Mouse (Mus musculus): ENCODE data around the gene Cnih2.

Gene Cnih2

DNA sequence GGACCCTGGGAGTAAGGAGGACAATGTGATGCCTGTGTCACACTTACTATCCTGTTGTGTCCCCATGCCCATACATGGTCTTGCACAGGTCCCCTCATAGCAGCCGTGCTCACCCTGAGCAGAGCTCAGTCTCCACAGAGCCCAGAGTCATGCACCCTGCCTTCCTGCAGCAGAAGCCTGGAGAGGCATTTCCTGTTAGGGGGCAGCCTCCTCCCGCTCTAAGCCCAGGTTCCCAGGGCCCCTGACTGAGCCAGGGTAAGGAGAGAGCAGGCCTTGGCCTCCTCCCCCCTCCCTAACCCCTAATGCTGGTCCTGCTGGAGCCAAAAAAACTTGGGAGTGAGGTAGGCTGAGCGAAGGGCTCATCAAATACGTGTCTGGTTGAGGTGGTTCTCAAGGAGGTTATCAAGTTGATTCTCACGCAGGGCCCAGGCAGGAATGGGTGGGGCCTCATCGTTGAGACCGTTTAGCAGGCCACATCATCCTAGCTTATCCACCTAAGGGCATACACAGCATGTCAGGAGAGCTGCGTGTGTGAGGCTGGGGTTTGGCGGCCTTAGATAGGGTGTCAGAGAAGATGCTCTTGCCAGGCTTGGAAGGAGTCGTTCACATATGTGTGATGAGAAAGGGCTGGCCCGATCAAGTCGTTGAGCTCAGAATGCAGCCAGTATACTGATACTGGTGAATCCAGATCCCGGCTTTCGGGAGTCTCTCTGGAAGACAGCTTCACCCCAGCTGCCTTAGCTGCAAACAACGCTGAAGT, 31.1 kb downstream of the Cnih2 start:
- DNase-seq: no peak

DNA sequence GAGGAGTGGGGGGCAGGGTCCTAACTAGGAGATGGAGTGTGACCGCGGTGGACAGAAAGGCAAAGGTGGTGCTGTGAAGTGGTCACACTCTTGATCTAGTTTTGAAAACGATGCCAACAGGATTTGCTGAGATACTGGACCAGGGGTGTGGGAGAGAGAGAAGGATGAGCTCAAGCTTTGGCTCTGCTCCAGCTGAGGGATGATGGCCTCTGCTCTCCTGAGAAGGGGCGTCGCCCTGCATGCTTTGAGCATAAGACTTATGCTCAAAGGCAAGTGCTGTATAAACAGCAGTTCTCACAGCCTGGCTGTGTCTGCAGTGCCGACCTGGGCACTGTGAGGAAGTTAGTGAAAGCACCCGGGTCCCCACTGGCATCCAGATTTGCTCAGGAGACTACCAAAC, 33.2 kb downstream of the Cnih2 start:
- no peak for DNase-seq

DNA sequence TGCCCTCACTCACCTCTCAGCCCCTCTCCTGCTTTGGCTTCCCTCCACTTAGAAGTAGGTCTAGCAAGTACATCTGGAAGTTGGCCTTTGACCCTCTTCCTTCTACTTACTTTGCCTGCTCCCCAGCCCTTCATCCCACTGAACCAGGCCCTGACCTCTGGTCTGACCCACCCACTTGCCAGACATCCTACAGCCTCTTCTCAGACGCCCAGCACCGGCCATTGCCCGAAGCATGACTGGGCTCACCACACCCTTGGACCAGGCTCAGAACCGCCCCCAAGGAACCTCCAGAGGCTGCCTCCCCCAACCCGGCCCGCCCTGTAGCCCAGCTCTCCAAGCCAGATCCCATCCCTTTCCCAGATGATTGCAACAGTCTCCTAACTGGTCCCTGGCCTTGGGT, 35.9 kb downstream of the Cnih2 start:
- no peak for DNase-seq

DNA sequence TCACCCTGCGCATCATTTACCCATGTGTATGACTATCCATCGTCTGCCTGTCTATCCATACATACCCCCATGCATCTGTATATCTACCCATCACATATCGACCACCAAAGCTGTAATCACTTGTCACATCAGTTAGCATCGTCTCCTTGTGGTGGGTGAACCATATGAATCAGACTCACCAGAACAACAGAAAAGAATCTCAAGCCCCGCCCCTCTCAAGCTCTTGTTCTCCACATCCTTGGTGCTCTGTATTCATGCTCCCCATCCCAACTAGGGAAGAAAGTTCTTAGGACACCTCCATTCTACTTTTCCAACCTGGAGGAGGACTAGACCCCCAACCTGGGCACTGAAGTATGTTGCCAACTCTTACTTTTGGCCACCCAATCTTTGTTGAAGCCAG, 36.3 kb downstream of the Cnih2 start:
- DNase-seq: no peak

DNA sequence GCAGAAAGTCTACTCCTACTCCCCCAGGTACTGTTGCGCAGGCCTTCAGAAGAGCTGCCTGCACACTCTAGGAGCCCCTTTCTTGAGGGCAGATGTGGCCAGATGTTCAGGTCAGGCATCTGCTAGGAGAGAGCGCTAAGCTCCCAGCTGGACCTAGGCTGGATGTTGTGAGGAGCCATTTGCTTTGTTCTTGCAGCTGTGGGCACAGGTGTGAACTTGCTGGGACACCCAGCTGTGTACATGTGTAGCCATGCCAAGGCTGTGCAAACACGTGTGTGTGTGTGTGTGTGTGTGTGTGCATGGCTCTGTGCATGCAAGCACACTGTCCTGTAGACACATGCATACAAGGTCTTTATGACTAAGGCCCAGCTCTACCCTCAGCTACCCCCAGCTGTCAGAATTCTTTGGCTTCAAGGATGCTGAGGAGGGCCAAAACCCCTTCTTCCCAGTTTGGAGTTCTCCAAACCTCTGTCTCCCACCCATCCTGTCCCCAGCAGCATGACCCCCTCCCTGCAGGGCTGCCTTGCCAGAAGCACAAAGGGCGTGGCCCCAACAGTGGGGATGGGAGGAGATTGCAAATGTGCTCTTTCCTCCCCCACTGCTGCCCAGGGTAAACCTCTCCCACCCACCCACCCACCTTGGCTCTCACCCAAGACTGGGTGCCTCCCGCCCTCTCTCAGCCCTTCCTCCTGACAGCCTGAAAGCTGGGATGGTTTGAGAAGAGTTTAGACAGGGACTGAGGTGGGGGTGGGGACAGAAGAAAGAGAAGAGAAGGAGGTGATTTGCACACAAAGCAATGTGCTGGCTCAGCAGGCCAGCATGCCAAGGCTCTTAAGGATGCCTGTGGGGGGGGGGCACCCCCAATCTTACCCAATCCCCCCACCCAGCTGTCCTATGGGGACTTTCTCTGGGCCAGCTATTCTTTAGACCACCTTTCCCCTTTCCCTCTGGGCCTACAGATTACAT, 37.7 kb downstream of the Cnih2 start:
- no peak for DNase-seq

DNA sequence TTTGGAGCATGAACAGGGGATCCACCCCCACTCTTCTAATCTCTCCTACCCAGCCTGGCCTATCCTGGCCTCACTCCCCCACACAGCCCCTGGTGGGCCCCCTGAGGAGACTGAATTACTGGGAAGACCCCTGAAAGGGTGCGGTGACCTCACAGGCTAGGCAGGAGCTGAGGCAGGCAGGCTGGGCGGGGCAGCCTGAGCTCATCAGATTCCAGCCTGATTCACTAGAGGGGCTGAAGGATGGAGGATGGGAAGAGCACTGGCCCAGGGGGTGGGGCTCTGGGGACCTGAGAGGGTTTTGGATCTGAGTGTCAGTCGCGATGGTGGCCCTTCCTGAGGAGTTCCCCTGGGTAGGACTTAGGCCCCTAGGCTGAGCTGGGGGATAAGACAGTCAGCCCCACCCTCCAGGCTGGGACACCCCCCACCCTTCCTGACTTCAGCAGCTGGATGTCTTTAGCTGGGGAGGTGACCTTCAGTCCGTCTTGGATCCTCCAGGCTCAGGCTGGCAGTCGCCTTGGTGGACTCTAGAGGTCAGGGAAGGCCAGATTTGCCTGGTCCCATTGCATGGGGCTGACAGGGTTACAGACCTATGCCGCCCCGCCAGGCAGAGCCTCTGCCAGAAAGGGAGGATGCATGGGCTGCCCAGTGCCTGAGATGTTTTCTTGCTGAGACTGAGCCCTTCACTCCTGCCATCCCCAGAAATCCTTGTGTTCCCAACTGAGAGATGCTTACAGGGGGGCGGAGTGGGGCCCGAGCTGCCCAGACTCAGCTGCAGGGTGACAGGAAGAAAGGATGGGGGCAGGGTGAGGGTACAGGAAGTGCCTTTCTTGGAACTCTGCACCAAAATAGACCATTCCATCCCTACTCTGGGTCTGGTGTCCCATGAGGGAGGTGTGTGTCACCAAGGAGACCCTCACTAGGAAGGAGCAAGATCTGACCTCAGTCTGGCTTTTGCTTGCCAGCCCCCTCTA, 39.2 kb downstream of the Cnih2 start:
- DNase-seq: no peak

DNA sequence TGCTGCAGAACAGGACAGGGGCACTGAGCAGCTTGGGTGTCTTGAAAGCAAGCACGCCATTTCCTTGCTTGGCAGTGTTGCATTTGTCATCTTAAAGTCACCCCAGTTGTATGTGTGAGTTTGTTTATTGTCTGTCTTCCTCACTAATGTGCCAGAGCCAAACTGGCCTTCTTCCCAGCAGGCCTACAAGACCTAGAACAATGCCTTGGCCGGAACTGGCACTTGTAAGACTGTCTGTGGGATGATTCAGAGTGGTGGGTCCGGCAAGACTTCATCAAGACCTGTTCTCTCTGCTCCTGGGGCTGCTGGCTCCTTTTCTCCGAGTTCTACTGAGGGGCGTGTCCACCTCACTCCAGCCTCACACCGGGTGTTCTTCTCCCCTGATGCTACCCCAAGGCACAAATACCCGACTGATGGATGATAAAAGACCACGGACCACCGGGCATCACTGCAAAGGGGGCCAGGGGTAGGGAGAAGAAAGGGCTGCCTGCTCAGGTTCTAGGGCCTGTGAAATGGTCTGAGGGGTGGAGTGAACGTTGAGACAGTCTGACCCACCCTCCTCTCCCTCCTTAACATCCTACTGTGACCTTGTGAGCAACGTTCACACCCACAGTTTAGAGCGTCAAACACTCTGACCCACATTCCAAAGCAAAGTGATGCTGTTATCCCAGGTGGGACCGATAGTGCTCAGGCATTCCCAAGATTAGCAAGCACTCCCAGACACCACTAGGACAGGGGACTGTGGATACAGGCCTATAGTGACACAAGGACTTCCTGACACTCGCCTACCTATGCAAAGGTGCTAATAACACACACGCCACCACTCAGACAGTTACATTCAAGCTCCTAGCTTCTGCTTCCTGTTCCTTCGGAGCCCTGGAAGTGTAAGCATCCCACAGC, 40.2 kb downstream of the Cnih2 start:
- DNase-seq: no peak

DNA sequence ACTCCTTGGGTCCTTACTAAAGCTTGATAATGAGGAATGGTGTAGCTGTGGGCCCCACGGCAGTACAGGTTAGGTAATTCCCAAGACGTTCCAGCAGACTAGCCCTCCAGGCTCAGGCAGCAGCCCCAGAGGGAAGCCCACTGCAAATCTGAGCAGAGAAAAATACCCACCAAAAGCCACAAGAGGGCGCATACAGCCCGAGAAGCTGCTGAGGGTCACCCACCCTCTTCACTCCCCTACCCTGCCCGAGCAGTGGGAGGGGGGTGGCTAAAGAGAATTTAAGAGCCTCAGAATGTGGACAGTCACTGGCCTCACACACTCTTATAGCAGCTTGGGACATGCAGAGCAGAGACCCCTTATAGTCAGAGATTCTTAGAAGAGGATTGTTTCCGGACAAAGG, 42.1 kb downstream of the Cnih2 start:
- peak; percentile 42 for DNase-seq

DNA sequence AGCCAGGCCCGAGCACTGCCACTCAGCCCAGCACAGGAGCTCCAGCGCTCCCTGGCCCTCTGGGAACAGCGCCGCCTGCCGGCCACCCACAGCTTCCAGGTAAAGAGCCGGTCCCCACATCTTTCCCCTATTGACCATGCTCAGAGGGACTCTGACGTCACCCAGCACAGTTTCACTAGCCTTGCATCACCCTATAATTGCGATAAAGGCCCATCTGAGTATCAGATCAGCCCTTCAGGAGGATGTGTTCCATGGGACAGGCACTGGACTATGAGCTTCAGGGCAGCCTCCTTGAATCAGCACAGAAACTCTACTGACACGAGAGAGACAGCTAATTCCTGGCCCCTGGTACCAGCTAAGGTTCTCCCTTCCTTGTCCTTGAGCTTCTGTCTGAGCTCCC, 44.4 kb downstream of the Cnih2 start:
- peak; percentile 36 for DNase-seq

DNA sequence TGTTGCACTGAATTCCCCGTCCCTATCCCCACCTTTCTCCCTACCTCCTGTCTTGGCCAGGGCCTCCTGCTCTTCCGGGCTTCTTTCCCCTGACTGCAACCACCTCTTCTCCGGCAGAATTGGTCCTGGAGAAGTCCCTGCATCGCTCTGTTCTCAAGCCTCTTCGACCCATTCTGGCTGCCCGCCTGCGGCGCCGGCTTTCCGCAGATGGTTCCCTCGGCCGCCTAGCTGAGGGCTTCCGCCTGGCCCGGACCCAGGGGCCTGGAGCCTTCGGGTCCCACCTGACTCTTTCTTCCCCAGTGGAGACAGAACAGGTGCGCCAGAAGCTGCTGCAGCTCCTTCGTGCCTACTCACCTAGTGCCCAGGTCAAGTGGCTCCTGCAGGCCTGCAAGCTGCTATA, 45.5 kb downstream of the Cnih2 start:
- DNase-seq: no peak

DNA sequence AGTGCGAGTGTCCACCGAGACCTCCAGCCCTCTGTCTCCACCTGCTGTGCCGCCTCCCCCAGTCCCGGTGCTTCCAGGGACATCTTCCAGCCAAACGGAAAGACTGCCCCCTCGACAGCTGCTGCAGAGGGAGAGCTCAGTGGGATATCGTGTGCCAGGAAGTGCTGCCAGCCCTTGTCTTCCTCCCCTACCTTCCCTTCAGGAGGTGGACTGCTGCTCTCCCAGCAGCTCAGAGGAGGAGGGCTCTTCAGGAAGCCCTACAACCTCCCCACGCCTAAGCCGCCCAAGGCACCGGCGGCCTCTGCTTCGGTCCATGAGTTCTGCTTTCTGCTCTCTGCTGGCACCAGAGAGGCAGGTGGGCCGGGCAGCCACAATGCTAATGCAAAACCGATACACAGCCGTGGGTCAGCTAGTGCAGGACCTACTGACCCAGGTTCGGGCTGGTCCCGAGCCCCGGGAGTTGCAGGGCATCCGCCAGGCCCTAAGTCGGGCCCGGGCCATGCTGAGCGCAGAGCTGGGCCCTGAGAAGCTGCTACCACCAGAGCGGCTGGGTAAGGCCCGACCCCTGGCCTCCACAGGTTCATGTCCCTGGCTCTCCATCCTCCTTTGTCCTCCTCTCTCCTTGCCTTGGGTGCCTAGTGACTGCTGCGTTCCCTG, 46.0 kb downstream of the Cnih2 start:
- no peak for DNase-seq

DNA sequence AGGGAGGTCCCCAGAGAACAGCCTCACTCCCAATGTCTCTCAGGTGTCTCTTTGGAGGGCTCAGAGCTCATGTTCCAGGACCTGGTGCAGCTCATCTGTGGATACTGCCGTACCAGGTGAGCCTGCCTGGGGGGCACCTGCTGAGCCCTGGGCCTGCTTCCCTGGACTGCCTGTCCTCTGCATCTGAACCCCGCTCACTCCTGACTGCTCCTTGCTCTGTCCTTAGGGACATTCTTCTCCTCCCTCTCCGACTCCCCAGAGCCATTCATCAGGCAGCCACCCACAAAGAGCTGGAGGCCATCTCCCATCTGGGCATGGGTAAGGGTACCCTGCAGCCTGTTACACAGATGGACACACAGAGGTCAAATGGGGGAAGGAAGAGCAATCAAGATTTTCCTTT, 46.8 kb downstream of the Cnih2 start:
- no peak for DNase-seq

DNA sequence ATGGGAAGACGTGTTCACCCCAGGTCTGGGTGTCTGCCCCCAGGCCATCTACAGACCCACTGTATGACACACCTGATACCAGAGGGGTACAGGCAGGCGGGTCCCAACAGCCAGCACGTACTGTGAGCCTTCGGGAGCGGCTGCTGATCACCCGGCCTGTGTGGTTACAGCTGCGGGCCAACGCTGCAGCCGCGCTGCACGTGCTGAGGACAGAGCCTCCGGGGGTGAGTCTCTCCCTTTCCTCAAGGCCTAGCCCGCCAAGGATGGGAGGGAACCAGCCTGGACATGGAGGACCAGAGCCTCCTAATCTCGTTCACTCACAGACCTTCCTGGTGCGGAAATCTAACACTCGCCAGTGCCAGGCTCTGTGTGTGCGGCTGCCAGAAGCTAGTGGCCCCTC, 47.3 kb downstream of the Cnih2 start:
- DNase-seq: no peak

DNA sequence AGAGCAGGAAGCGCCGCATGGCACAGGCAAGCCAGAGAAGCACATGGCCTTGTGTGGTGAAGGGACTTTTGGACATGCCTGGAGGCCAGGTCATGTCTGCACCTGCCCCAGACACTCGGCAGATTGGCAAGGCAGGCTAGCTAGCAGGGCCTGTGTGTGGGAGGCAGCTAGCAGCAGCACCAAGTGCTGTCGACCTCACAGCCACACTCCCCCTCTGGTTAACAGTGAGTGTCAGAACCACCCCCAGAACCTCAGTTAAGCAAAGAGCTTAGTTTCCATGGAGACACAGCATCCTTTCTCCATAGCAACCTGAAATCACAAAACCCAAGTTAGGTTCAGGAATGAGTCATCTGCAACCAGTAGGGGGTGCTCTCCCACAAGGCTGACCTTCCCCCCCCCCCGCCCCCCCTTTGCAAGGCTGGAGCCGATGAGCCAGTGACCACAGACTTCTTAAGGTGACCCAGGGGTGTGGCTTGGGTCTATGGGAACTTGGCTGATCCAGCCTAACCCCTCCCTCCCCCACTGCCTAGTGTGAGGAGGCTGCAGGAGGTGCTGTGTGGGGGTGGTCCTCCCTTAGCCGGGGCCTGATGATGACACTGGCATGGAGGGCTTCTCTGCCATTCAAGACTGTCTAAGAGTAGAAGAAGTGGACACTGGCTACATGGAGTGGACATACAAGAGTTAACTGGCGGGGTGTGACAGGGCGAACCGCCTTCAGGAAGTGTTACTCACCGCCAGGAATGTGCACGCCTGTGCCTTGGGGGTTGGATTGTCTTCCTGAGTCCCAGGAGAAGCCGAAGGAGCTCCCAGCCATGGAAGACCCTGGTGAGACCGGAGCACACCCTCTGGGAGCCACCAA, 48.0 kb downstream of the Cnih2 start, which contains the start of gene Rin1:
Rin1 (plus strand) TSS at position 435 of the 859 bp plus-strand sequence.
- DNase-seq: no peak

DNA sequence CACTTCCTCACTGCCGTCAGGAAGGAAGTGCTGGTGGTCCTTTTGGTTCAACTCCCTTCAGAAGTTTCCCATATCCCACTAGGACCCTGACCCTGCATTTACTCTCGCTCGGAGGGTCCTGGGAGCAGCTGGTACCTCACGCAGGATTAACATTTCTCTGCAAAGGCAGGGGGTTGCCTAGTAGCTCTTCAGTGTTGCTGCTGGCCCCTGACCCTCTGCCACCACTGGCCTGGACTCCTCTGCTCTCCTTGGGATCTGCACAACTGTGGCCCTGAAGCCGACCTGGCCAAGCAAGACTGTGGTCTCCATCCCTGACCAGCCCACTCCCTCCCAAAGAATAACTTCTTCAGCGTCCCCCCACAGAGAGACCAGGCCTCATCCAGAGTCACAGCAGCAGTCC, 49.0 kb downstream of the Cnih2 start:
- DNase-seq: no peak

DNA sequence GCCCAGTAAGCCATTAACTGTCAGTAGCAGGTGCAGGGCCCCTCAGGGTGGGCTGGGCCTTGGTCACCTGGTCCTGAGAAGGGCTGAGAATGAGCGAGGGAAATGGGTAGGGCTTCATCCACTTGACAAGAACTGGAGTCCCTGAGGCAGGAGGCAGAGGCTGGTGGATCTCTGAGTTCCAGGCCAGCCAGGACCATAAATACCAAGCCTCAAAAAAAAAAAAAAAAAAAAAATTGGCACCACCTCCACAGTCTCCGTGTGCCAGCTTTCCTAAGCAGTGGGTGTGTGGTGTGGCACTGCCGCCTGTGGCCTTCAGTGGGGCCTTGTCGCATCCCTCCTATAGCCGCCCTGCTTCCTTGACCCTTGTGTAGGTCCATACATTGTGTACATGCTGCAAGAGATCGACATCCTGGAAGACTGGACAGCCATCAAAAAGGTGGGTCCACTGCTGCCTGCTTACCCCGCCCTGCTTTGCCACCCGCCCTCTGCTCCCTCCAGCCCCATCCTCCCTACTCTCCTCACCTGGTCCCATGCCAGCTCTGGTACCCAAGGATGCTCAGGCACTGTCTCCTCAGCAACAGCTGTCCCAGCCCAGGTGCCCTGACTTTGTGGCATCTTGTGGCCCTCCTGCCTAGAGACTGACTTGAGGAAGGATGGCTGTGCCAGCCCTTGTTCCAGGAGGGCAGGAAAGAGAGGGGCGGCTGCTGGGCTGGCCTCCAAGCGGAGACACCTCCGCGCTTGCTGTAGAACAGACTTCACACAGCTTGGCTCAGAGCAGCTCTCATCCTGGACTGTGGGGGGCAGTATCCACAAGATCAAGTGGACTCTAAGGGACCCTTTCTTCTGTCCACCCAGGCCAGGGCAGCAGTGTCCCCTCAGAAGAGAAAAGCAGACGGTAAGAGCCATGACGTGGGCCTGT, 49.9 kb downstream of the Cnih2 start:
- no peak for DNase-seq

DNA sequence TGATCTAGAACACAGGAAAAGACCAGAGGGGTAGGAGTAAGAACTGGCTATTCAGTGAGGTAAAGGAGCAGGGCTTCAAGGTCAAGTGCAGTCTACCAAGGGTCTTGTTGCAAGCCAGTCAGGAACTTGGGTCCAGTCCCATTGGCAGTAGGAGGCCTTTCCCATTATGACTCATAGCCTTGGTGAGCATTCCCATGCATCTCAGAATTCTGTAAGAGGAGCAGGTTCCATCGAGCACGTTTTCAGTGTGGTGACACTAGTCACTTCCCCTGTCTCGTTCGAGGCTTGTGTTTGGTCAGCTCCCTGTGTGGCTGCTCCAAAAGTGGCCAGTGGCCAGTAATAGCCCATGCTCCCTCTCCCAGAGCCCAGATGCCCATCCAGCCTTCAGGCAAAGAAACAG, 52.8 kb downstream of the Cnih2 start:
- DNase-seq: no peak
